Mouse (Mus musculus) cerebellum, adult 2 months (tissue): ENCODE measurements around the gene Sarm1.
A peak's percentile ranks its signal among the peaks of the same experiment; 100 is the strongest.

ENCODE experiments used
- CTCF ChIP-seq: fragments of 200-500 bp; IDR thresholded peaks from 2 replicates; pipeline ENCODE4 v1.5.1; 2011; ENCODE audit warnings: low read depth, mild to moderate bottlenecking, control low read depth, low read length, moderate library complexity, borderline replicate concordance; ENCODE audit not compliant: insufficient read depth
- POLR2A ChIP-seq: fragments of 200-500 bp; IDR thresholded peaks from 2 replicates; pipeline ENCODE4 v1.6.1; 2011; ENCODE audit warnings: low read length, control low read depth, borderline replicate concordance; ENCODE audit not compliant: insufficient read depth

GRCm38 (mm10) chr11:78435776-78436349 is 61.7 kb downstream of the Sarm1 start:
- TF ChIP-seq CTCF = peak; percentile 33; the same call in 1 of the 2 replicates
- TF ChIP-seq POLR2A = no peak
